Mouse (Mus musculus) MEL (cell line): Measurements from ENCODE around the gene Josd1. TPM values are rescaled to one million over a fixed set of nuclear protein-coding genes. Genes with fewer than 3 reads are reported as not detected.

Source experiments
- DNase-seq: peaks from one replicate; pipeline ENCODE4 v3.0.0; 2011; ENCODE audit warnings: low read depth, low spot score
- H3K27ac ChIP-seq: 2 replicates; pipeline ENCODE4 v1.5.1; 2012; ENCODE audit warnings: low read depth, mild to moderate bottlenecking, control low read depth, low read length, moderate library complexity; ENCODE audit not compliant: control insufficient read depth
- H3K27me3 ChIP-seq, 2 experiments: fragments of 150-350 bp in 1 of 2; sonication (generic) in 1 of 2; 2 replicates each; pipeline ENCODE4 v1.6.1; 2012; ENCODE audit warnings: low read length in 2 of 2, mild to moderate bottlenecking in 2 of 2, improper control_type of control experiment in 1 of 2, moderate library complexity in 1 of 2; ENCODE audit not compliant: insufficient read depth in 2 of 2, control insufficient read depth in 1 of 2
- H3K36me3 ChIP-seq, 2 experiments: 2 replicates each; pipeline ENCODE4 v1.6.1; 2012 to 2014; ENCODE audit warnings: low read length in 2 of 2, improper control_type of control experiment in 1 of 2, inconsistent platforms in 1 of 2, mild to moderate bottlenecking in 1 of 2; ENCODE audit not compliant: insufficient read depth in 2 of 2, control insufficient read depth in 1 of 2
- H3K4me1 ChIP-seq, 2 experiments: fragments of 150-350 bp in 1 of 2; sonication (generic) in 1 of 2; 2 replicates each; pipeline ENCODE4 v1.6.1; 2012; ENCODE audit warnings: low read length in 2 of 2, improper control_type of control experiment in 1 of 2, mild to moderate bottlenecking in 1 of 2; ENCODE audit not compliant: insufficient read depth in 2 of 2, control insufficient read depth in 1 of 2
- H3K4me3 ChIP-seq, 2 experiments: fragments of 150-350 bp in 1 of 2; sonication (generic) in 1 of 2; 2 replicates each; pipeline ENCODE4 v1.5.1; 2012; ENCODE audit warnings: low read depth in 2 of 2, low read length in 2 of 2, mild to moderate bottlenecking in 2 of 2, moderate library complexity in 2 of 2, control low read depth in 1 of 2, improper control_type of control experiment in 1 of 2; ENCODE audit not compliant: control insufficient read depth in 1 of 2, insufficient read depth in 1 of 2
- H3K79me2 ChIP-seq: 2 replicates; pipeline ENCODE4 v1.6.1; 2012; ENCODE audit warnings: mild to moderate bottlenecking, low read length, moderate library complexity; ENCODE audit not compliant: control insufficient read depth, poor library complexity, insufficient read depth
- H3K9ac ChIP-seq: 2 replicates; pipeline ENCODE4 v1.6.1; 2012; ENCODE audit warnings: low read depth, mild to moderate bottlenecking, control low read depth, low read length, moderate library complexity; ENCODE audit not compliant: control insufficient read depth, poor library complexity, severe bottlenecking
- H3K9me3 ChIP-seq: fragments of 150-350 bp; sonication (generic); replicated peaks from 2 replicates; pipeline ENCODE4 v1.6.1; 2012; ENCODE audit warnings: mild to moderate bottlenecking, low read length, improper control_type of control experiment, moderate library complexity; ENCODE audit not compliant: insufficient read depth
- BHLHE40 ChIP-seq: IDR thresholded peaks from 2 replicates; pipeline ENCODE4 v1.6.1; 2012; ENCODE audit warnings: low read depth, mild to moderate bottlenecking, inconsistent platforms, low read length, improper control_type of control experiment, borderline replicate concordance
- CHD1 ChIP-seq: IDR thresholded peaks from 2 replicates; pipeline ENCODE4 v1.6.1; 2012; ENCODE audit warnings: low read depth, mild to moderate bottlenecking, inconsistent platforms, low read length, improper control_type of control experiment
- CHD2 ChIP-seq: IDR thresholded peaks from 2 replicates; pipeline ENCODE4 v1.6.1; 2011; ENCODE audit warnings: low read length, improper control_type of control experiment
- ELF1 ChIP-seq: IDR thresholded peaks from 2 replicates; pipeline ENCODE4 v1.6.1; 2014; ENCODE audit warnings: low read depth, mild to moderate bottlenecking, inconsistent platforms, low read length, improper control_type of control experiment, moderate library complexity
- EP300 ChIP-seq, 2 experiments: IDR thresholded peaks; 2 replicates each; pipeline ENCODE4 v1.6.1; 2011; ENCODE audit warnings: improper control_type of control experiment in 2 of 2, low read length in 2 of 2, low read depth in 1 of 2, mild to moderate bottlenecking in 1 of 2
- GABPA ChIP-seq: IDR thresholded peaks from 2 replicates; pipeline ENCODE4 v1.6.1; 2012; ENCODE audit warnings: low read depth, mild to moderate bottlenecking, inconsistent platforms, low read length, improper control_type of control experiment, moderate library complexity
- GATA1 ChIP-seq: IDR thresholded peaks from 2 replicates; pipeline ENCODE4 v1.6.1; 2011; ENCODE audit warnings: low read depth, low read length, improper control_type of control experiment
- HCFC1 ChIP-seq: IDR thresholded peaks from 2 replicates; pipeline ENCODE4 v1.6.1; 2012; ENCODE audit warnings: low read depth, mild to moderate bottlenecking, inconsistent platforms, low read length, improper control_type of control experiment, moderate library complexity
- KAT2A ChIP-seq: conservative IDR thresholded peaks from 2 replicates; pipeline ENCODE4 v1.6.1; 2012; ENCODE audit warnings: low read depth, low read length, improper control_type of control experiment, inconsistent platforms
- MAFK ChIP-seq: IDR thresholded peaks from 2 replicates; pipeline ENCODE4 v1.6.1; 2011; ENCODE audit warnings: low read depth, mild to moderate bottlenecking, low read length, improper control_type of control experiment, borderline replicate concordance
- MAX ChIP-seq: IDR thresholded peaks from 2 replicates; pipeline ENCODE4 v1.6.1; 2011; ENCODE audit warnings: low read length, improper control_type of control experiment
- MEF2A ChIP-seq: IDR thresholded peaks from 2 replicates; pipeline ENCODE4 v1.6.1; 2014; ENCODE audit warnings: low read depth, mild to moderate bottlenecking, inconsistent platforms, low read length, improper control_type of control experiment; ENCODE audit not compliant: poor library complexity, insufficient replicate concordance, severe bottlenecking; ENCODE audit errors: extremely low read depth
- MXI1 ChIP-seq: IDR thresholded peaks from 2 replicates; pipeline ENCODE4 v1.6.1; 2011; ENCODE audit warnings: mild to moderate bottlenecking, low read depth, low read length, improper control_type of control experiment
- MYC ChIP-seq: IDR thresholded peaks from 2 replicates; pipeline ENCODE4 v1.6.1; 2011; ENCODE audit warnings: low read depth, mild to moderate bottlenecking, low read length, improper control_type of control experiment, moderate library complexity
- NELFE ChIP-seq: IDR thresholded peaks from 2 replicates; pipeline ENCODE4 v1.6.1; 2011; ENCODE audit warnings: low read depth, low read length, improper control_type of control experiment
- NRF1 ChIP-seq: IDR thresholded peaks from 2 replicates; pipeline ENCODE4 v1.6.1; 2014; ENCODE audit warnings: low read depth, mild to moderate bottlenecking, inconsistent platforms, low read length, improper control_type of control experiment, moderate library complexity; ENCODE audit not compliant: poor library complexity, insufficient read depth, severe bottlenecking
- POLR2A ChIP-seq, 2 experiments: IDR thresholded peaks; 2 replicates each; pipeline ENCODE4 v1.6.1; 2011 to 2012; ENCODE audit warnings: low read length in 2 of 2, mild to moderate bottlenecking in 2 of 2, control low read depth in 1 of 2, improper control_type of control experiment in 1 of 2, low read depth in 1 of 2, moderate library complexity in 1 of 2; ENCODE audit not compliant: control insufficient read depth in 1 of 2, insufficient read depth in 1 of 2, poor library complexity in 1 of 2
- POLR2AphosphoS2 ChIP-seq: IDR thresholded peaks from 2 replicates; pipeline ENCODE4 v1.6.1; 2011; ENCODE audit warnings: low read length, improper control_type of control experiment
- POLR2AphosphoS5 ChIP-seq: IDR thresholded peaks from 2 replicates; pipeline ENCODE4 v1.6.1; 2012; ENCODE audit warnings: low read depth, borderline replicate concordance, mild to moderate bottlenecking, inconsistent platforms, low read length, moderate library complexity, mixed read lengths
- RAD21 ChIP-seq: IDR thresholded peaks from 2 replicates; pipeline ENCODE4 v1.6.1; 2011; ENCODE audit warnings: mild to moderate bottlenecking, low read depth, low read length, improper control_type of control experiment
- SIN3A ChIP-seq: IDR thresholded peaks from 2 replicates; pipeline ENCODE4 v1.6.1; 2012; ENCODE audit warnings: low read length, improper control_type of control experiment, inconsistent platforms
- SMC3 ChIP-seq: IDR thresholded peaks from 2 replicates; pipeline ENCODE4 v1.6.1; 2011; ENCODE audit warnings: low read depth, low read length, improper control_type of control experiment
- USF2 ChIP-seq, 2 experiments: IDR thresholded peaks; 2 replicates each; pipeline ENCODE4 v1.6.1; 2011 to 2012; ENCODE audit warnings: improper control_type of control experiment in 2 of 2, low read length in 2 of 2, borderline replicate concordance in 1 of 2, inconsistent platforms in 1 of 2, low read depth in 1 of 2, mild to moderate bottlenecking in 1 of 2; ENCODE audit not compliant: insufficient read depth in 1 of 2
- polyA plus RNA-seq, 2 experiments: library from polyadenylated mRNA; stranded (reverse) in 1 of 2; unstranded in 1 of 2; fragments of >175 nt in 1 of 2; fragments of >200 nt in 1 of 2; gene quantifications; 2 replicates each; pipeline versions ENCODE4 v1.2.1 to v1.2.4; 2012; ENCODE audit warnings: low replicate concordance in 2 of 2, low read depth in 1 of 2; ENCODE audit not compliant: insufficient read length in 2 of 2, insufficient read depth in 1 of 2, missing spikeins in 1 of 2
- total RNA-seq: library from RNA; depleted of rRNA; stranded (reverse); fragments of 300-350 nt; gene quantifications from 2 replicates; pipeline ENCODE4 v1.2.3, GENCODE M21; 2012

Gene Josd1
- total and polyA plus RNA-seq, 3 experiments, result 46.5 to 47.2 TPM; not detected in 1

DNA sequence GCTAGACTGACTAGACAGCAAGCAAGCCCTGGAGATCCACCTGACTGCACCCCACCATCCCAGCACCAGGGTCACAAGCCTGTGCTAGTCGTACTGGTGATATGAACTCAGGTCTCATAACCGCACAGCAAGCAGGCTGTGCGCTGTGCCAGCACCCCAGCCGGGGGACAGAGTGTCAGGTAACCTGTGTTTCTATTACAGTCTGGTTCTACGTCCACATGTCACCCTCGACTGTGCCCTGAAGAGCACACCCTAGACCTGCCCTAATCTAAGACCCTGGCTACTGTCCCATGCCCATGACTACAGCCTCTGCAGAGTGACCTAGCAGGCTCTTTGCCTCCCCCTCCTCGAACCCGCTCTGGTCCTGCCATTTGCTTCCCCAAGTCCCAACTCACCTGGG is 45.5 kb upstream of the Josd1 start:
- TF ChIP-seq MEF2A (no peak), POLR2A (IDR thresholded peaks at IDR 0.05; ENCODE audit: control insufficient read depth in 1 of 2, insufficient read depth in 1 of 2, low read depth in 1 of 2, low read length in 2 of 2, poor library complexity in 1 of 2) (no peak), HCFC1 (no peak), MYC (no peak), KAT2A (no peak), POLR2AphosphoS5 (no peak), GATA1 (no peak), MAFK (no peak), NRF1 (no peak), POLR2AphosphoS2 (no peak), MXI1 (no peak), NELFE (no peak)
- TF ChIP-seq, all 39 proteins: peak for 0
- DNase-seq, result no peak

DNA sequence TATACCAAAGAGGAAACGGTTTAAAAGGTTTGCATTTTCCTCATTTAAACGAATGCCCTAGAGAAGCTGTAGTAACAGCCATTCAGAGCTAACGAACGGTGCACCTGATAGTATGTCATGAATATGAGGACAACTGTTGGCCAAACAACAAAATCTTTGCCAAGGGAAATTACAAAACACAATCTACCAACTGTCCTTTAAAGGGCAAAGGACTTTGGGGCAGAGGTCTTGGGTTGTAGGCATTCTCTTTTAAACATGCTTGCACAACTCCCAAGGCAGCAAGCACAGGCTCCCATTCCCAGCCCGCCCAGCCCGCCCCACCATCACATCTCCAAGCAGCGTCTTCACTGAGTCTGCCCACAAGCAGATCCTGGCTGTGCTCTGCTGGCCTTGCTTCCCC is 43.8 kb upstream of the Josd1 start:
- DNase-seq, result no peak
- H3K9ac ChIP-seq, result no peak overlapping the region
- H3K4me1 ChIP-seq, result no peaks in the 10 kb centered on the region
- no peak overlapping the region for H3K4me3 ChIP-seq
- H3K36me3 ChIP-seq, result no peaks in the 10 kb centered on the region; a peak in 1 of 4 replicates
- no peak overlapping the region for H3K27ac ChIP-seq
- no peaks in the 10 kb centered on the region for H3K27me3 ChIP-seq
- TF ChIP-seq USF2 (IDR thresholded peaks at IDR 0.05; ENCODE audit: borderline replicate concordance in 1 of 2, insufficient read depth in 1 of 2, low read depth in 1 of 2, low read length in 2 of 2) (no peak), CHD1 (no peak), CHD2 (no peak), RAD21 (no peak), NRF1 (no peak), KAT2A (no peak), MAX (no peak), GABPA (no peak), MXI1 (no peak), BHLHE40 (no peak), EP300 (IDR thresholded peaks at IDR 0.05; ENCODE audit: low read depth in 1 of 2, low read length in 2 of 2) (no peak), MYC (no peak), SMC3 (no peak), MEF2A (no peak), SIN3A (no peak), ELF1 (no peak)
- H3K79me2 ChIP-seq, result no peaks in the 10 kb centered on the region
- H3K9me3 ChIP-seq, result no peaks in the 10 kb centered on the region

More for the DNA sequence above, 45.5 kb upstream of the Josd1 start:
- Histone ChIP-seq H3K4me1 (no peaks in the 10 kb centered on the region), H3K4me3 (no peak overlapping the region), H3K79me2 (no peaks in the 10 kb centered on the region), H3K27me3 (no peaks in the 10 kb centered on the region), H3K27ac (no peak overlapping the region), H3K9ac (no peak overlapping the region), H3K9me3 (no peaks in the 10 kb centered on the region), H3K36me3 (no peaks in the 10 kb centered on the region; a peak in 1 of 4 replicates)
